Mouse (Mus musculus) adrenal gland, postnatal 4 days (tissue): ENCODE results near the gene Usp53. TPM values are rescaled to one million over a fixed set of nuclear protein-coding genes. Genes with fewer than 3 reads are reported as not detected.

Experiments
- DNase-seq, 2 experiments: peaks; one replicate each; pipeline ENCODE4 v3.0.0; 2021 to 2022; ENCODE audit warnings: low spot score in 2 of 2, mixed read lengths in 2 of 2
- long read RNA-seq, 2 experiments: library from polyadenylated mRNA; stranded (forward); transcript quantifications; one replicate each; pipeline ENCODE4 v2.0.0; 2021
- total RNA-seq, 2 experiments: library from RNA; stranded (reverse); gene quantifications; 2 replicates each; pipeline ENCODE4 v1.2.3; 2021

The Usp53 gene
- 10 to 100 TPM; 28.8 to 34.1 TPM for total RNA-seq
- long read RNA-seq, experiment 1, partial matches to known transcripts = 1 of 3 reads
- long read RNA-seq, experiment 1, other reads (novel, unspliced or antisense) = 2 of 3 reads
- long read RNA-seq, experiment 2, full-length matches to known transcripts = 5 of 11 reads
- long read RNA-seq, experiment 2, partial matches to known transcripts = 4 of 11 reads
- long read RNA-seq, experiment 2, other reads (novel, unspliced or antisense) = 2 of 11 reads

- peak; percentile 85 for DNase-seq
These were observed at the start of gene Usp53 for GRCm38 (mm10) chr3:122984249-122985182. Gene Usp53, minus strand, starts transcription at chr3:122984510.

- no peak for DNase-seq
These were observed 49.5 kb upstream of the Usp53 start for GRCm38 (mm10) chr3:123033804-123034203.

GRCm38 (mm10) chr3:123025634-123026033, 41.3 kb upstream of the Usp53 start:
- no peak for DNase-seq

GRCm38 (mm10) chr3:123024496-123025234, 40.4 kb upstream of the Usp53 start:
- DNase-seq = no peak

GRCm38 (mm10) chr3:123018792-123019191, 34.5 kb upstream of the Usp53 start:
- DNase-seq = no peak

- DNase-seq = no peak
These were observed 29.2 kb upstream of the Usp53 start for GRCm38 (mm10) chr3:123013476-123013875.

- no peak for DNase-seq
These were observed 25.1 kb upstream of the Usp53 start for GRCm38 (mm10) chr3:123009417-123009816.

GRCm38 (mm10) chr3:123007386-123007785, 23.1 kb upstream of the Usp53 start:
- no peak for DNase-seq

GRCm38 (mm10) chr3:123001053-123001452, 16.7 kb upstream of the Usp53 start:
- DNase-seq = no peak

GRCm38 (mm10) chr3:122998511-122998910, 14.2 kb upstream of the Usp53 start:
- no peak for DNase-seq

- DNase-seq = no peak
These were observed 12.7 kb upstream of the Usp53 start for GRCm38 (mm10) chr3:122996968-122997367.

GRCm38 (mm10) chr3:122986906-122987305, 2.6 kb upstream of the Usp53 start:
- no peak for DNase-seq

- peak in 1 of 2 experiments; percentile 17 for DNase-seq
These were observed 2.1 kb upstream of the Usp53 start for GRCm38 (mm10) chr3:122986386-122986785.

- DNase-seq = no peak
These were observed 1.1 kb upstream of the Usp53 start for GRCm38 (mm10) chr3:122985183-122985944.

GRCm38 (mm10) chr3:122983849-122984248, 461 bp downstream of the Usp53 start:
- DNase-seq = peak in 1 of 2 experiments; percentile 17

- DNase-seq = no peak
These were observed 8.3 kb downstream of the Usp53 start for GRCm38 (mm10) chr3:122975964-122976363.

GRCm38 (mm10) chr3:122975363-122975762, 8.9 kb downstream of the Usp53 start:
- DNase-seq = no peak

- DNase-seq = no peak
These were observed 9.5 kb downstream of the Usp53 start for GRCm38 (mm10) chr3:122974833-122975232.

- DNase-seq = no peak
These were observed 12.0 kb downstream of the Usp53 start for GRCm38 (mm10) chr3:122972126-122972822.

GRCm38 (mm10) chr3:122968391-122968790, 15.9 kb downstream of the Usp53 start:
- no peak for DNase-seq
